Mouse (Mus musculus): Measurements from ENCODE around the gene Prcp. TPM values are rescaled to one million over a fixed set of nuclear protein-coding genes. Genes with fewer than 3 reads are reported as not detected.

Gene Prcp
- total RNA-seq, 1 experiment: 27.7 TPM

DNA sequence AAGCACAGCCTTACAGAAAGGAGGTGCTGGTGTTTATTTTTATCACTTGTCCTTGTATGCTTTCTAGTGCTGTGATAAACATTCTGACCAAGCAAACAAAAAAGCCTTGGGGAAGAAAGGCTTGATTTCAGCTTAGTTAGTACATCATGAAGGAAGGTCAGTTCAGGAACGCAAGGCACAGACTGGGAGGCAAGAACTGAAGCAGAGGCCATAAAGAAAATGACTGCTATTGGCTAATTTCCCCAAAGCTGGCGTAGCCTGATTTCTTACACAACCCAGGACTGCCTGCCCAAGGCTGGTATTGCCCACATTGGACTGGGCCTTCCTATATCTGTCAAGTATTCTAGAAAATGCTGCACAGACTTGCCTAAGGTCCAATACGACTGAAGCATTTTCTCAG, 26.0 kb upstream of the Prcp start:
- DNase-seq (ENCODE audit: low read depth, low spot score): no peak
- TF ChIP-seq ZNF384 (IDR thresholded peaks at IDR 0.05; ENCODE audit: low read depth, low read length) (no peak), HCFC1 (IDR thresholded peaks at IDR 0.05; ENCODE audit: borderline replicate concordance, insufficient read depth, low read length) (no peak), ZC3H11A (IDR thresholded peaks at IDR 0.05; ENCODE audit: borderline replicate concordance, low read depth, low read length) (no peak), CHD2 (IDR thresholded peaks at IDR 0.05; ENCODE audit: low read depth, low read length) (no peak), MAFK (IDR thresholded peaks at IDR 0.05; ENCODE audit: insufficient read depth, low read depth, low read length) (no peak)
- no peak overlapping the region for H3K4me3 ChIP-seq (ENCODE audit: insufficient read depth in 1 of 2, low read depth in 1 of 2, low read length in 2 of 2, poor library complexity in 1 of 2, severe bottlenecking in 1 of 2)
- H3K27ac ChIP-seq (ENCODE audit: insufficient read depth, low read depth, low read length, poor library complexity, severe bottlenecking): no peak overlapping the region
- in situ Hi-C loops (cut with MboI; ENCODE audit: low sequenced_read_pairs in 2 of 2, unreplicated experiment in 2 of 2): no loop called here
- H3K36me3 ChIP-seq (ENCODE audit: control insufficient read depth, insufficient read depth, low read length, poor library complexity, severe bottlenecking): no peaks in the 10 kb centered on the region
- no peaks in the 10 kb centered on the region for H3K9me3 ChIP-seq (ENCODE audit: control insufficient read depth, insufficient read depth, low read depth, low read length)
- no peak overlapping the region for H3K9ac ChIP-seq (ENCODE audit: insufficient read depth, low read depth, low read length, poor library complexity, severe bottlenecking)
- H3K4me1 ChIP-seq (ENCODE audit: control insufficient read depth in 2 of 2, insufficient read depth in 2 of 2, low read length in 2 of 2, poor library complexity in 1 of 2): no peaks in the 10 kb centered on the region

DNA sequence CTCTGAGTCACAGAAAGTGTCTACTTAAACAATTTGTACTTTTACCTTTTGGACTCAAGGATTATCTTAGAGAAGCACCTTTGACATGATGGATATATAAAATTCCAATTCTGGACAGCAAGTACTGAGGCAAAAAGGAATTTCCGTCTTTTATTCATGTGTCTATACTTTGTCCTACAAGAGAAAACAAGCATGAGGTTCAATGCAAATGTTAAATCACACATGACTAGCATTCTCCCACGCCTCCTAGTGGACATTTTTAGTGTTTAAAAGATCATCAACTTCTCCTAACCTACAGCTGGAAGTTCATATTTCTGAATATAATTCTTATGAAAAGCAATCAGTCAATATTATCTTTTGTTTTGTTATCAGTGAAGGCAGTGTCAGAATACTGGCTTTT, 7.7 kb upstream of the Prcp start:
- no peak overlapping the region for H3K9ac ChIP-seq (ENCODE audit: insufficient read depth, low read depth, low read length, poor library complexity, severe bottlenecking)
- H3K27ac ChIP-seq (ENCODE audit: insufficient read depth, low read depth, low read length, poor library complexity, severe bottlenecking): no peak overlapping the region
- TF ChIP-seq MAFK (IDR thresholded peaks at IDR 0.05; ENCODE audit: insufficient read depth, low read depth, low read length) (no peak), ZC3H11A (IDR thresholded peaks at IDR 0.05; ENCODE audit: borderline replicate concordance, low read depth, low read length) (no peak), HCFC1 (IDR thresholded peaks at IDR 0.05; ENCODE audit: borderline replicate concordance, insufficient read depth, low read length) (no peak), CHD2 (IDR thresholded peaks at IDR 0.05; ENCODE audit: low read depth, low read length) (no peak), ZNF384 (IDR thresholded peaks at IDR 0.05; ENCODE audit: low read depth, low read length) (no peak)
- peaks cover 18% of the 10 kb centered on the region for H3K36me3 ChIP-seq (ENCODE audit: control insufficient read depth, insufficient read depth, low read length, poor library complexity, severe bottlenecking)
- no peaks in the 10 kb centered on the region for H3K4me1 ChIP-seq (ENCODE audit: control insufficient read depth in 2 of 2, insufficient read depth in 2 of 2, low read length in 2 of 2, poor library complexity in 1 of 2)
- DNase-seq (ENCODE audit: low read depth, low spot score): peak; percentile 27
- in situ Hi-C loops (cut with MboI; ENCODE audit: low sequenced_read_pairs in 2 of 2, unreplicated experiment in 2 of 2): loop anchor here in 1 of 2 experiments (10.0 kb wide), 1 partner anchor 222 kb away; no protein-coding TSS in a partner anchor
- H3K4me3 ChIP-seq (ENCODE audit: insufficient read depth in 1 of 2, low read depth in 1 of 2, low read length in 2 of 2, poor library complexity in 1 of 2, severe bottlenecking in 1 of 2): no peak overlapping the region
- H3K9me3 ChIP-seq (ENCODE audit: control insufficient read depth, insufficient read depth, low read depth, low read length): no peaks in the 10 kb centered on the region; the same call in 1 of the 2 replicates

DNA sequence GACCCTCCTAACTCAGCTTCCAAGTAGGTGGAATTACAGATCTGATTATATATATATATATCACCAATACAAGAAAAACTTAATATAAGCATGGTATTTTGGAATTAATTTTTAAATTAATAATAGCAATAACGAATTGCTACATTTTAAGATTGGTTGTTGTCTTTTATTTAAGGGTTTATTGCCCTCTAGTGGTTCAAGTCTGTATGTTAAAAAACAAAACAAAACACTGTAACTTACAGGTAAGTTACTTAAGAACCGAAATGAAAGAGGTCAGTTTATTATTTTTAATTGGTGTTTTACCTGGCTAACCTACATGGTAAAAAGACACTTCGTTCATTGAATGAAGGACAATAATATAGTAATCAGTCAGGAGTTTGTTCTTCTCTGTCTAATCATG, 4.1 kb upstream of the Prcp start:
- H3K4me3 ChIP-seq (ENCODE audit: insufficient read depth in 1 of 2, low read depth in 1 of 2, low read length in 2 of 2, poor library complexity in 1 of 2, severe bottlenecking in 1 of 2): no peak overlapping the region
- H3K36me3 ChIP-seq (ENCODE audit: control insufficient read depth, insufficient read depth, low read length, poor library complexity, severe bottlenecking): peaks cover 14% of the 10 kb centered on the region
- no peak overlapping the region for H3K27ac ChIP-seq (ENCODE audit: insufficient read depth, low read depth, low read length, poor library complexity, severe bottlenecking)
- in situ Hi-C loops (cut with MboI; ENCODE audit: low sequenced_read_pairs in 2 of 2, unreplicated experiment in 2 of 2): no loop called here
- no peaks in the 10 kb centered on the region; the same call in 1 of the 2 replicates for H3K9me3 ChIP-seq (ENCODE audit: control insufficient read depth, insufficient read depth, low read depth, low read length)
- DNase-seq (ENCODE audit: low read depth, low spot score): no peak
- no peaks in the 10 kb centered on the region for H3K4me1 ChIP-seq (ENCODE audit: control insufficient read depth in 2 of 2, insufficient read depth in 2 of 2, low read length in 2 of 2, poor library complexity in 1 of 2)
- H3K9ac ChIP-seq (ENCODE audit: insufficient read depth, low read depth, low read length, poor library complexity, severe bottlenecking): no peak overlapping the region
- no peak for TF ChIP-seq HCFC1 (IDR thresholded peaks at IDR 0.05; ENCODE audit: borderline replicate concordance, insufficient read depth, low read length)
- TF ChIP-seq ZC3H11A (IDR thresholded peaks at IDR 0.05; ENCODE audit: borderline replicate concordance, low read depth, low read length): no peak
- TF ChIP-seq MAFK (IDR thresholded peaks at IDR 0.05; ENCODE audit: insufficient read depth, low read depth, low read length): no peak

DNA sequence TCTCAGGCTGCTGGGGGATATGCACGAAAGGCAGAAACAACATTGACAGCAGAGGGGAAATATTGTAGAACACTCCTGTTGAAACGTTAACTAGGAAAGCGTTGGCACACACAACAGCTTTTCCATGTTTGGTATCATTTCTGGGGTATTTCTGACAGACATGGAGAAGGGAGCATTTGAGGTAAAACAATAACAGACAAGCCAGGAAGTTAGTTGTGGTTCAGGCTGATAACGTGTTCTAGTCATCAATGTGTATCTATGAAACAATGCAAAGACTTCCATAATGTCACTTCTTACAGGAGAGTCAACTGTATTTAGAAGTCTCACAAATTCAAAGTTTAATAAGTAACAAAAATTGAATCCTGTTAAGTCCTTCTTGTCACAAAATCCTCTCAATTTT, 2.7 kb upstream of the Prcp start:
- Histone ChIP-seq H3K9me3 (ENCODE audit: control insufficient read depth, insufficient read depth, low read depth, low read length) (no peaks in the 10 kb centered on the region; the same call in 1 of the 2 replicates), H3K4me1 (ENCODE audit: control insufficient read depth in 2 of 2, insufficient read depth in 2 of 2, low read length in 2 of 2, poor library complexity in 1 of 2) (0 out of 4 replicates have a peak, but pooled peaks cover 0 to 3% of the 10 kb centered on the region in 2 experiments), H3K27ac (ENCODE audit: insufficient read depth, low read depth, low read length, poor library complexity, severe bottlenecking) (no peak overlapping the region), H3K4me3 (ENCODE audit: insufficient read depth in 1 of 2, low read depth in 1 of 2, low read length in 2 of 2, poor library complexity in 1 of 2, severe bottlenecking in 1 of 2) (no peak overlapping the region), H3K36me3 (ENCODE audit: control insufficient read depth, insufficient read depth, low read length, poor library complexity, severe bottlenecking) (peaks cover 13% of the 10 kb centered on the region), H3K9ac (ENCODE audit: insufficient read depth, low read depth, low read length, poor library complexity, severe bottlenecking) (no peak overlapping the region)
- TF ChIP-seq MAFK (IDR thresholded peaks at IDR 0.05; ENCODE audit: insufficient read depth, low read depth, low read length) (no peak), CHD2 (IDR thresholded peaks at IDR 0.05; ENCODE audit: low read depth, low read length) (no peak), ZNF384 (IDR thresholded peaks at IDR 0.05; ENCODE audit: low read depth, low read length) (no peak), HCFC1 (IDR thresholded peaks at IDR 0.05; ENCODE audit: borderline replicate concordance, insufficient read depth, low read length) (no peak), ZC3H11A (IDR thresholded peaks at IDR 0.05; ENCODE audit: borderline replicate concordance, low read depth, low read length) (no peak)
- in situ Hi-C loops (cut with MboI; ENCODE audit: low sequenced_read_pairs in 2 of 2, unreplicated experiment in 2 of 2): no loop called here
- DNase-seq (ENCODE audit: low read depth, low spot score): no peak

All from ES-E14 (cell line).